In genomic region chr11:79323985-79324685, GRCm38 (mm10) we compare ENCODE assay signal across 17 mouse cellular contexts. TPM values are rescaled to one million over a fixed set of nuclear protein-coding genes. Genes with fewer than 3 reads are reported as not detected.
DNase-seq lines count a peak whose midpoint lies in the region; ATAC-seq and TF ChIP-seq lines count a peak whose summit lies in the region.
"Had no signal": no experiment of that assay in that cellular context is flagged by ENCODE, and none has a peak within 500 bp of the region (broad histone marks: within the 10 kb centered on the region; RNA-seq: fewer than 3 reads in every experiment).

No protein-coding gene starts in this region.

- no peaks in the 10 kb centered on the region for H3K9me3 ChIP-seq in lung, embryonic 15.5 days
- H3K9me3 ChIP-seq in limb, embryonic 12.5 days: no peaks in the 10 kb centered on the region
- H3K9me3 ChIP-seq: neural tube, embryonic 13.5 days had no signal

- no peak overlapping the region for H3K4me3 ChIP-seq in lung, embryonic 15.5 days
- H3K4me3 ChIP-seq in lung, adult 2 months (replicated peaks; ENCODE audit: extremely low read depth, low read depth, low read length): no peak overlapping the region
- no peak overlapping the region for H3K4me3 ChIP-seq in brown adipose tissue, adult 24 weeks (ENCODE audit: insufficient read depth, low read depth, low read length)
- no peak overlapping the region for H3K4me3 ChIP-seq in kidney, adult 2 months (ENCODE audit: insufficient read depth, low read depth, low read length)
- H3K4me3 ChIP-seq in limb, embryonic 12.5 days (replicated peaks): no peak overlapping the region
- H3K4me3 ChIP-seq: neural tube, embryonic 13.5 days had no signal

- no peaks in the 10 kb centered on the region for H3K27me3 ChIP-seq in lung, embryonic 15.5 days
- no peaks in the 10 kb centered on the region for H3K27me3 ChIP-seq in kidney, adult 2 months (replicated peaks; ENCODE audit: control insufficient read depth, insufficient read depth, low read length)
- no peaks in the 10 kb centered on the region for H3K27me3 ChIP-seq in limb, embryonic 12.5 days
- H3K27me3 ChIP-seq: neural tube, embryonic 13.5 days had no signal

- H3K4me1 ChIP-seq in lung, embryonic 15.5 days: 0 out of 2 replicates have a peak, but pooled peaks cover 9% of the 10 kb centered on the region
- no peaks in the 10 kb centered on the region; the same call in 1 of the 2 replicates for H3K4me1 ChIP-seq in lung, adult 2 months (ENCODE audit: control insufficient read depth, insufficient read depth, low read length)
- H3K4me1 ChIP-seq in brown adipose tissue, adult 24 weeks (ENCODE audit: control insufficient read depth, insufficient read depth, insufficient read length, low read length): no peaks in the 10 kb centered on the region; the same call in 1 of the 2 replicates
- no peaks in the 10 kb centered on the region for H3K4me1 ChIP-seq in kidney, adult 2 months (ENCODE audit: control insufficient read depth, insufficient read depth, low read length)
- peaks cover 5% of the 10 kb centered on the region; the same call in 1 of the 2 replicates for H3K4me1 ChIP-seq in limb, embryonic 12.5 days (replicated peaks)
- H3K4me1 ChIP-seq: neural tube, embryonic 13.5 days had no signal

- WGBS in lung, embryonic 15.5 days: 49% methylated on average over 12 of the region's 12 CpGs
- 40% methylated on average over 12 of the region's 12 CpGs for WGBS in lung, adult 2 months
- 48% methylated on average over 12 of the region's 12 CpGs for WGBS in kidney, adult 2 months
- WGBS in limb, embryonic 12.5 days: 62% methylated on average over 12 of the region's 12 CpGs

- no peak for ATAC-seq in lung, embryonic 15.5 days (ENCODE audit: borderline replicate concordance, extremely low read depth, low FRiP score, low TSS enrichment)
- no peak for ATAC-seq in limb, embryonic 12.5 days (ENCODE audit: insufficient number of reproducible peaks, insufficient read depth, low FRiP score, low TSS enrichment, low read depth)
- ATAC-seq: forebrain, postnatal 0 days; midbrain, embryonic 16.5 days had no signal

- H3K36me3 ChIP-seq in lung, embryonic 15.5 days: no peaks in the 10 kb centered on the region
- H3K36me3 ChIP-seq in kidney, adult 2 months (ENCODE audit: control insufficient read depth, insufficient read depth, low read length): no peaks in the 10 kb centered on the region
- no peaks in the 10 kb centered on the region for H3K36me3 ChIP-seq in limb, embryonic 12.5 days
- H3K36me3 ChIP-seq: neural tube, embryonic 13.5 days had no signal

- no peak for TF ChIP-seq CTCF in lung, adult 2 months (IDR thresholded peaks at IDR 0.05; ENCODE audit: insufficient read depth, low read length)
- TF ChIP-seq CTCF in kidney, adult 2 months (conservative IDR thresholded peaks at IDR 0.05; ENCODE audit: insufficient read depth, insufficient read length, low read depth, low read length): no peak

- TF ChIP-seq POLR2A in lung, adult 2 months (IDR thresholded peaks at IDR 0.05; ENCODE audit: borderline replicate concordance, extremely low read depth, low read depth, low read length): no peak
- TF ChIP-seq POLR2A in kidney, adult 2 months (IDR thresholded peaks at IDR 0.05; ENCODE audit: low read depth, low read length): no peak

- no peak overlapping the region for H3K4me2 ChIP-seq in lung, embryonic 15.5 days
- no peak overlapping the region for H3K4me2 ChIP-seq in limb, embryonic 12.5 days
- H3K4me2 ChIP-seq: hindbrain, embryonic 14.5 days; neural tube, embryonic 13.5 days had no signal

- DNase-seq in lung, adult 2 months: no peak
- DNase-seq in kidney, adult 2 months: peak; percentile 73
- no peak for DNase-seq in urinary bladder, postnatal 14 days (ENCODE audit: low spot score)
- DNase-seq in retina, postnatal 1 day: no peak
- no peak for DNase-seq in B cell, adult 2 months
- DNase-seq: cerebellum, adult 9-10 months; forebrain, postnatal 0 days; gastrocnemius, postnatal 36 days; layer of hippocampus, postnatal 36 days; liver; spleen, adult 18-20 months had no signal

- H3K27ac ChIP-seq in lung, embryonic 15.5 days: 0 out of 2 replicates have a peak overlapping the region, but pooled peaks have one; percentile 21
- peak overlapping the region; percentile 47; the same call in 1 of the 2 replicates for H3K27ac ChIP-seq in brown adipose tissue, adult 24 weeks (replicated peaks; ENCODE audit: low read depth, low read length)
- no peak overlapping the region for H3K27ac ChIP-seq in kidney, adult 2 months (ENCODE audit: insufficient read depth, low read depth, low read length)
- peak overlapping the region; percentile 50; the same call in 1 of the 2 replicates for H3K27ac ChIP-seq in limb, embryonic 12.5 days
- H3K27ac ChIP-seq: hindbrain, embryonic 14.5 days; neural tube, embryonic 13.5 days had no signal

- no peak overlapping the region for H3K9ac ChIP-seq in lung, embryonic 15.5 days
- no peak overlapping the region for H3K9ac ChIP-seq in limb, embryonic 12.5 days (replicated peaks)
- H3K9ac ChIP-seq: forebrain, postnatal 0 days; hindbrain, embryonic 14.5 days; neural tube, embryonic 13.5 days had no signal

RNA-seq across cellular contexts. Expression of gene Nf1, which starts 15.4 kb away (rescaled TPM):
- 5.3 and 6.3 TPM in 2 replicates for polyA plus RNA-seq in lung, embryonic 15.5 days (2015; fragmentation: Nextera tagmentation; extraction: Ambion mirVana)
- 11.2 and 14.9 TPM in 2 replicates for polyA plus RNA-seq in lung, adult 2 months (2012; rRNA removed)
- 9.9 and 14.3 TPM in 2 replicates for polyA plus RNA-seq in brown adipose tissue, adult 24 weeks (2012; ENCODE audit: insufficient read depth, insufficient read length, missing spikeins)
- polyA plus RNA-seq in kidney, adult 2 months (2012; rRNA removed): 10.2 TPM in 2 replicates
- 7.9 and 9.3 TPM in 2 replicates for polyA plus RNA-seq in limb, embryonic 12.5 days (2016; fragmentation: Nextera tagmentation; extraction: Ambion mirVana)

RNA-seq across cellular contexts. Expression of gene Gm9964, which starts 27.4 kb away (rescaled TPM):
- 0.21 TPM in 1 of 2 replicates, not detected in the other for polyA plus RNA-seq in lung, embryonic 15.5 days (2015; fragmentation: Nextera tagmentation; extraction: Ambion mirVana)
- not detected in 2 replicates for polyA plus RNA-seq in lung, adult 2 months (2012; rRNA removed)
- polyA plus RNA-seq in brown adipose tissue, adult 24 weeks (2012; ENCODE audit: insufficient read depth, insufficient read length, missing spikeins): not detected in 2 replicates
- not detected in 2 replicates for polyA plus RNA-seq in kidney, adult 2 months (2012; rRNA removed)
- polyA plus RNA-seq in limb, embryonic 12.5 days (2016; fragmentation: Nextera tagmentation; extraction: Ambion mirVana): not detected in 2 replicates
- polyA plus RNA-seq: forebrain, postnatal 0 days; hindbrain, embryonic 14.5 days; midbrain, embryonic 16.5 days; neural tube, embryonic 13.5 days had no signal
